Mouse (Mus musculus) liver, embryonic 15.5 days (tissue): ENCODE data around the gene Gm20388. TPM values are rescaled to one million over a fixed set of nuclear protein-coding genes. Genes with fewer than 3 reads are reported as not detected.
"Not testable (repeated sequence)": the region's sequence is repeated elsewhere in the genome, so short reads cannot be mapped to it uniquely, and the experiment has no call there.

Source experiments
- ATAC-seq: fragments of 200-750 bp; cut with Nextera tagmentation; 2 replicates; pipeline ENCODE4 v1.8.0; 2017; ENCODE audit warnings: moderate number of reproducible peaks, mild to moderate bottlenecking, moderate library complexity; ENCODE audit not compliant: insufficient read depth
- H3K27ac ChIP-seq: fragments of 300-500 bp; sonication (generic); replicated peaks from 2 replicates; pipeline ENCODE4 v1.5.1; 2015; ENCODE audit warnings: mild to moderate bottlenecking, inconsistent platforms
- H3K27me3 ChIP-seq: fragments of 300-500 bp; sonication (generic); 2 replicates; pipeline ENCODE4 v1.6.1; 2015; ENCODE audit warnings: mild to moderate bottlenecking, inconsistent platforms
- H3K36me3 ChIP-seq: fragments of 300-500 bp; sonication (generic); replicated peaks from 2 replicates; pipeline ENCODE4 v1.6.1; 2015; ENCODE audit warnings: moderate library complexity, mild to moderate bottlenecking, inconsistent platforms
- H3K4me1 ChIP-seq: fragments of 300-500 bp; sonication (generic); replicated peaks from 2 replicates; pipeline ENCODE4 v1.6.1; 2015; ENCODE audit warnings: inconsistent platforms
- H3K4me2 ChIP-seq: fragments of 300-500 bp; sonication (generic); 2 replicates; pipeline ENCODE4 v1.6.1; 2015; ENCODE audit warnings: moderate library complexity, mild to moderate bottlenecking, inconsistent platforms
- H3K4me3 ChIP-seq: fragments of 300-500 bp; sonication (generic); replicated peaks from 2 replicates; pipeline ENCODE4 v1.5.1; 2015; ENCODE audit warnings: mild to moderate bottlenecking, inconsistent platforms
- H3K9ac ChIP-seq: fragments of 300-500 bp; sonication (generic); 2 replicates; pipeline ENCODE4 v1.6.1; 2015; ENCODE audit warnings: moderate library complexity, mild to moderate bottlenecking, inconsistent platforms
- H3K9me3 ChIP-seq: fragments of 300-500 bp; sonication (generic); replicated peaks from 2 replicates; pipeline ENCODE4 v1.6.1; 2016; ENCODE audit warnings: inconsistent platforms
- WGBS: fragments of 180-500 bp; shearing (Covaris S2); methylation state at CpG from one replicate; pipeline ENCODE4 v1.1.7; 2015; ENCODE audit warnings: mixed read lengths; ENCODE audit not compliant: insufficient replicate concordance; 5-methylcytosine and 5-hydroxymethylcytosine counted together
- polyA plus RNA-seq: library from polyadenylated mRNA; unstranded; fragments of >200 nt; fragmentation: Nextera tagmentation; extraction: Ambion mirVana; gene quantifications from 2 replicates; pipeline ENCODE4 v1.2.1, GENCODE M21; 2015

Gene Gm20388
- polyA plus RNA-seq, 1 experiment from 2014 or later = not detected

GRCm38 (mm10) chr8:123507153-123507552, 3596.5 kb downstream of the Gm20388 start:
- Histone ChIP-seq H3K4me3 (no peak overlapping the region), H3K27me3 (peaks cover 15% of the 10 kb centered on the region; the same call in 1 of the 2 replicates), H3K9me3 (no peaks in the 10 kb centered on the region), H3K9ac (no peak overlapping the region), H3K4me2 (no peak overlapping the region), H3K27ac (no peak overlapping the region), H3K4me1 (no peaks in the 10 kb centered on the region), H3K36me3 (peaks cover 41% of the 10 kb centered on the region)
- no peak for ATAC-seq
- WGBS = 44% methylated on average over 5 of the region's 5 CpGs

GRCm38 (mm10) chr8:123510819-123511218, 3600.2 kb downstream of the Gm20388 start:
- no peak overlapping the region for H3K4me2 ChIP-seq
- H3K4me3 ChIP-seq = no peak overlapping the region
- 62% methylated on average over 5 of the region's 5 CpGs for WGBS
- no peak for ATAC-seq
- peaks cover 8% of the 10 kb centered on the region; the same call in 1 of the 2 replicates for H3K36me3 ChIP-seq
- no peaks in the 10 kb centered on the region for H3K9me3 ChIP-seq
- H3K4me1 ChIP-seq = peaks cover 14% of the 10 kb centered on the region
- H3K27ac ChIP-seq = no peak overlapping the region
- H3K9ac ChIP-seq = no peak overlapping the region
- peaks cover 52% of the 10 kb centered on the region for H3K27me3 ChIP-seq

GRCm38 (mm10) chr8:123514136-123514535, 3603.5 kb downstream of the Gm20388 start:
- Histone ChIP-seq H3K27ac (no peak overlapping the region), H3K27me3 (peaks cover 73% of the 10 kb centered on the region), H3K4me3 (no peak overlapping the region), H3K4me1 (peaks cover 27% of the 10 kb centered on the region), H3K4me2 (peak overlapping the region; percentile 73), H3K36me3 (no peaks in the 10 kb centered on the region), H3K9ac (no peak overlapping the region), H3K9me3 (no peaks in the 10 kb centered on the region)
- 4% methylated on average over 9 of the region's 9 CpGs for WGBS
- ATAC-seq = no peak

GRCm38 (mm10) chr8:123514781-123515539, 3604.3 kb downstream of the Gm20388 start, which contains the start of gene Dbndd1:
TSS of gene Dbndd1 (minus strand) at chr8:123515463.
- Histone ChIP-seq H3K36me3 (no peaks in the 10 kb centered on the region), H3K4me1 (peaks cover 33% of the 10 kb centered on the region), H3K4me3 (peak within 1 kb of the TSS; percentile 52), H3K27me3 (peaks cover 73% of the 10 kb centered on the region), H3K4me2 (peak within 1 kb of the TSS; percentile 73), H3K27ac (no peak within 1 kb of the TSS), H3K9ac (no peak within 1 kb of the TSS), H3K9me3 (no peaks in the 10 kb centered on the region)
- WGBS = under 1% methylated on average over 63 of the region's 63 CpGs
- ATAC-seq = no peak

- H3K4me2 ChIP-seq = peak overlapping the region; percentile 73; the same call in 1 of the 2 replicates
- H3K9me3 ChIP-seq = no peaks in the 10 kb centered on the region
- H3K36me3 ChIP-seq = 0 out of 2 replicates have a peak, but pooled peaks cover 2% of the 10 kb centered on the region
- ATAC-seq = no peak
- no peak overlapping the region for H3K27ac ChIP-seq
- H3K4me1 ChIP-seq = peaks cover 33% of the 10 kb centered on the region
- H3K27me3 ChIP-seq = peaks cover 73% of the 10 kb centered on the region
- H3K9ac ChIP-seq = no peak overlapping the region
- WGBS = 3% methylated on average over 11 of the region's 11 CpGs
- H3K4me3 ChIP-seq = peak overlapping the region; percentile 52
Observed at GRCm38 (mm10) chr8:123515540-123515897, 3604.9 kb downstream of the Gm20388 start.

- H3K4me3 ChIP-seq = no peak overlapping the region
- H3K36me3 ChIP-seq = 0 out of 2 replicates have a peak, but pooled peaks cover 3% of the 10 kb centered on the region
- H3K4me1 ChIP-seq = peaks cover 33% of the 10 kb centered on the region
- peaks cover 63% of the 10 kb centered on the region for H3K27me3 ChIP-seq
- H3K4me2 ChIP-seq = no peak overlapping the region
- ATAC-seq = no peak
- H3K9me3 ChIP-seq = no peaks in the 10 kb centered on the region
- WGBS = 30% methylated on average over 2 of the region's 2 CpGs
- H3K27ac ChIP-seq = no peak overlapping the region
- no peak overlapping the region for H3K9ac ChIP-seq
Observed at GRCm38 (mm10) chr8:123516596-123516995, 3606.0 kb downstream of the Gm20388 start.

GRCm38 (mm10) chr8:123518172-123518571, 3607.5 kb downstream of the Gm20388 start:
- 31% methylated on average over 10 of the region's 10 CpGs for WGBS
- H3K9ac ChIP-seq = no peak overlapping the region

GRCm38 (mm10) chr8:123518667-123519066, 3608.0 kb downstream of the Gm20388 start, which contains the start of gene Gas8:
TSS of gene Gas8 (plus strand) at chr8:123518834.
- Histone ChIP-seq H3K36me3 (peaks cover 13% of the 10 kb centered on the region; the same call in 1 of the 2 replicates), H3K27ac (no peak within 1 kb of the TSS), H3K4me1 (peaks cover 33% of the 10 kb centered on the region), H3K9me3 (no peaks in the 10 kb centered on the region), H3K27me3 (peaks cover 42% of the 10 kb centered on the region), H3K4me2 (peak within 1 kb of the TSS; percentile 75), H3K9ac (peak within 1 kb of the TSS; percentile 37; the same call in 1 of the 2 replicates), H3K4me3 (peak within 1 kb of the TSS; percentile 65)
- WGBS = 0% methylated on average over 20 of the region's 20 CpGs
- ATAC-seq = peak; percentile 79

More at GRCm38 (mm10) chr8:123518172-123518571, 3607.5 kb downstream of the Gm20388 start:
- Histone ChIP-seq H3K27me3 (peaks cover 47% of the 10 kb centered on the region), H3K4me3 (peak overlapping the region; percentile 65; the same call in 1 of the 2 replicates), H3K4me1 (peaks cover 33% of the 10 kb centered on the region), H3K27ac (no peak overlapping the region), H3K36me3 (peaks cover 9% of the 10 kb centered on the region; the same call in 1 of the 2 replicates), H3K4me2 (peak overlapping the region; percentile 75), H3K9me3 (no peaks in the 10 kb centered on the region)
- ATAC-seq = no peak

- Histone ChIP-seq H3K4me1 (peaks cover 26% of the 10 kb centered on the region), H3K36me3 (peaks cover 25% of the 10 kb centered on the region; the same call in 1 of the 2 replicates), H3K27me3 (peaks cover 29% of the 10 kb centered on the region)
- H3K9ac ChIP-seq, H3K9me3 ChIP-seq, H3K4me2 ChIP-seq, ATAC-seq, H3K27ac ChIP-seq, H3K4me3 ChIP-seq: not testable (repeated sequence)
- 86% methylated on average over 1 of the region's 1 CpGs for WGBS
Observed at GRCm38 (mm10) chr8:123520048-123520447, 3609.4 kb downstream of the Gm20388 start.

- H3K27me3 ChIP-seq = no peaks in the 10 kb centered on the region; the same call in 1 of the 2 replicates
- peaks cover 44% of the 10 kb centered on the region for H3K36me3 ChIP-seq
- H3K27ac ChIP-seq = no peak overlapping the region
- H3K4me2 ChIP-seq = no peak overlapping the region
- H3K4me1 ChIP-seq = no peaks in the 10 kb centered on the region
- no peak overlapping the region for H3K4me3 ChIP-seq
- WGBS = 80% methylated on average over 25 of the region's 25 CpGs
- H3K9ac ChIP-seq = no peak overlapping the region
- no peaks in the 10 kb centered on the region for H3K9me3 ChIP-seq
- ATAC-seq = no peak
Observed at GRCm38 (mm10) chr8:123527720-123528489, 3617.3 kb downstream of the Gm20388 start.
